Mouse (Mus musculus) intestine, embryonic 15.5 days (tissue): ENCODE measurements at regions not wholly inside any gene's neighbourhood (a gene's known extent, or its start where the extent isn't known, plus 50 kb on each side); places are given as distances from the start of the nearest gene placed in this dataset.

Experiments used
- ATAC-seq: fragments of 200-750 bp; cut with Nextera tagmentation; 2 replicates; pipeline ENCODE4 v1.8.0; 2017; ENCODE audit warnings: moderate TSS enrichment, moderate library complexity
- H3K27ac ChIP-seq: fragments of 300-500 bp; sonication (generic); 2 replicates; pipeline ENCODE4 v1.5.1; 2015; ENCODE audit warnings: mild to moderate bottlenecking, inconsistent platforms
- H3K27me3 ChIP-seq: fragments of 300-500 bp; sonication (generic); replicated peaks from 2 replicates; pipeline ENCODE4 v1.6.1; 2015; ENCODE audit warnings: inconsistent platforms
- H3K36me3 ChIP-seq: fragments of 300-500 bp; sonication (generic); 2 replicates; pipeline ENCODE4 v1.6.1; 2015; ENCODE audit warnings: inconsistent platforms
- H3K4me1 ChIP-seq: fragments of 300-500 bp; sonication (generic); replicated peaks from 2 replicates; pipeline ENCODE4 v1.6.1; 2015; ENCODE audit warnings: inconsistent platforms
- H3K4me2 ChIP-seq: fragments of 300-500 bp; sonication (generic); replicated peaks from 2 replicates; pipeline ENCODE4 v1.6.1; 2015; ENCODE audit warnings: mild to moderate bottlenecking, inconsistent platforms
- H3K4me3 ChIP-seq: fragments of 300-500 bp; sonication (generic); replicated peaks from 2 replicates; pipeline ENCODE4 v1.5.1; 2015; ENCODE audit warnings: inconsistent platforms
- H3K9ac ChIP-seq: fragments of 300-500 bp; sonication (generic); 2 replicates; pipeline ENCODE4 v1.6.1; 2015; ENCODE audit warnings: inconsistent platforms
- H3K9me3 ChIP-seq: fragments of 300-500 bp; sonication (generic); 2 replicates; pipeline ENCODE4 v1.6.1; 2016; ENCODE audit warnings: inconsistent platforms
- WGBS: fragments of 180-500 bp; shearing (Covaris S2); methylation state at CpG from one replicate; pipeline ENCODE4 v1.1.7; 2015; 5-methylcytosine and 5-hydroxymethylcytosine counted together

DNA sequence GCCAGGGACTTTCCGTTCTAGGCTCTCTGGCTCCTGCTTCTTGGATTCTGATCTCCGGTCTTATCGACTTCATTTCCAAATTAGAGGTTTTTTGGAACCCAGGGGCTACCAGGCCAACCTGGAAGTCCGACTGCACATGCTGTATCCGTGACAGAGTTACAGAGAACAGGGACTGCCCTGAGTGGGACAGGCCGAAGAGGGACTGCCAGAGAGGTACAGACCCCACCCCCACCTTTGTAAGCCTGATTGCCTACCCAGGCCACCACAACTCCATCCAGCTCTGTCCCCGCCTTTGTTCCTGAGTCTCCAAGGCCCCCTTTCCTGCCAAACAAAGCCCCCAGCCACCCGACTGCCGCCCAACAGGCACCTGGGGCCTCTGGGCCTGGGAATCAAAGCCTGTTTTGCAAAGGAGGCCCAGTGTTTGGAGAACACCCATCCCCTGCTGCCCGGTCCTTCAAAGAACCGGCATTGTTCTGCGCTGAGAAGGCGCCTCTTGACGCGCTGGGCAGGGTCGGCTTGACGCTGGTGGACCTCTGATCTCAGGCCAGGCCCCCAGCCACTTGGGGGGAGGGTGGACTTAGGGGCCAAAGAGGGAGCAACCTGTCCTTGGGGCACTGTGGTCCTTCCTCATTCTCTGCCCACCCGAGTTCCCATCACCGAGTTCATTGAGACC is 64.4 kb upstream of the Slc2a1 start:
- H3K9me3 ChIP-seq = no peaks in the 10 kb centered on the region
- no peak for ATAC-seq
- H3K27ac ChIP-seq = no peak overlapping the region
- no peak overlapping the region for H3K4me3 ChIP-seq
- no peaks in the 10 kb centered on the region for H3K4me1 ChIP-seq
- H3K9ac ChIP-seq = no peak overlapping the region; the same call in 1 of the 2 replicates
- H3K27me3 ChIP-seq = no peaks in the 10 kb centered on the region
- no peak overlapping the region for H3K4me2 ChIP-seq
- H3K36me3 ChIP-seq = no peaks in the 10 kb centered on the region
- WGBS = 62% methylated on average over 19 of the region's 19 CpGs

DNA sequence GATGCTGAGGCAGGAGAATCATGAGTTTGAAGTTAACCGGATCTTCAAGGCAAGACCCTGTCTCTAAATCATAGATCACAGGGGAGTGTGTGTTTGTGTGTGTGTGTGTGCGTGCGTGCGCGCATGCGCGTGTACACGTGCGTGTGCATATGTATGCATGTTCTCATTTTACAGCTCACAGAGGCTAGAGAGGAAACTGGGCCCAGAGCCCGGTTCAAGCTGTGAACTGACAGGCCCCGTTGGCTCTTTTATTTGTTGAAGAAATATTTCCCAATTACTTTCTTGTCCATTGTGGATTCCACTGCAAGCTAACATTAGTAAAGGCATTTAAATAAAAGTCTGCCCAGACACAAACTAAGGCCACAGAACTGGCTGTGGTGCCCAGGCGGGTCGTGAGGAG is 63.7 kb upstream of the Slc2a1 start:
- no peak overlapping the region for H3K4me2 ChIP-seq
- no peak for ATAC-seq
- H3K27ac ChIP-seq = no peak overlapping the region
- no peaks in the 10 kb centered on the region for H3K27me3 ChIP-seq
- 91% methylated on average over 13 of the region's 13 CpGs for WGBS
- H3K36me3 ChIP-seq = no peaks in the 10 kb centered on the region
- H3K4me1 ChIP-seq = no peaks in the 10 kb centered on the region
- no peak overlapping the region for H3K9ac ChIP-seq
- no peak overlapping the region for H3K4me3 ChIP-seq
- no peaks in the 10 kb centered on the region for H3K9me3 ChIP-seq

DNA sequence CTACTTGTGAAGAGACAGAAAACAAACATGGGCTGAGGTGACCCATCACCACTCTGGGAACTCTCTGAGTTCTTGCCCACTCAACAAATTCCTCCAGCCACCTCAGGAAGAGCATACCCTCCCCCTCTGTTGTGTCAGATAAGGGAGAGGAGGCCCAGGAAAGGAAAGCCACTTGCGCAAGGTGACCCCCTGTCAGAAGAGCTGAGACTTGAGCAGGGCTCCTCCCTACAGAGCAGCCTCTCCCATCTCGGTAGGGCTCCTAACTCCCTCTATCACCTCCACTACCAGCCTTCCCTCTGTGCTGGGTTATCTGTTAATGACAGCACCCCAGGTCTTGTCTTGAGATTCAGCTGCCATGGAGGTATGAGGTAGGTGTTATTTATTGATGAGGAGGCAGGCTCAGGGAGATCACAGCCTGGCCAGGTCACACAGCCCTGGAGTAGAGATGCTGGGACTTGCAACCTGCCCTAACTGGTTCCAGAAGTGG is 57.6 kb upstream of the Slc2a1 start:
- H3K9ac ChIP-seq = no peak overlapping the region
- 37% methylated on average over 2 of the region's 2 CpGs for WGBS
- H3K4me3 ChIP-seq = no peak overlapping the region
- H3K4me1 ChIP-seq = peaks cover 10% of the 10 kb centered on the region; the same call in 1 of the 2 replicates
- H3K27ac ChIP-seq = no peak overlapping the region
- peak; percentile 87 for ATAC-seq
- no peak overlapping the region for H3K4me2 ChIP-seq
- no peaks in the 10 kb centered on the region for H3K27me3 ChIP-seq
- H3K9me3 ChIP-seq = no peaks in the 10 kb centered on the region
- H3K36me3 ChIP-seq = no peaks in the 10 kb centered on the region

DNA sequence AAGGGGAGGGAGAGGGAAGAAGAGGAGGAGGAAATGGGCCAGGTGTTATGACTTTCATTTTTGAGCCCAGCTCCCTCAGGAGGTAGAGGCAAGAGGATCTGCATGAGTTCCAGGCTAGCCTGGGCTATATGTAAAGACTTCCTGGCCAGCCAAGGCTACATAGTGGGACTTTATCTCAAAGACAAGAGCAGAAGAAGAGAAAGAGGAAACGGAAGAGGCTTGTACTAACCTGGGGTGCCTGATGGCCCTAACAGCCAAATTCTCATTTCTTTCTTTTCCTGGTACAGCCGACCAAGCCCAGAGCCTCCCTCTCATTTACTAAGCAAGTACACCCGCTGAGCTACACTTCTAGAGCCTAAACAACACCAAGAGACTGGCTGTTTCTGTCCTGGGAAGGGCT is 56.0 kb upstream of the Slc2a1 start:
- Histone ChIP-seq H3K36me3 (no peaks in the 10 kb centered on the region), H3K9me3 (no peaks in the 10 kb centered on the region), H3K4me2 (no peak overlapping the region), H3K4me1 (peaks cover 10% of the 10 kb centered on the region; the same call in 1 of the 2 replicates), H3K4me3 (no peak overlapping the region), H3K27ac (no peak overlapping the region), H3K9ac (no peak overlapping the region), H3K27me3 (no peaks in the 10 kb centered on the region)
- no peak for ATAC-seq
- WGBS = 73% methylated on average over 3 of the region's 3 CpGs

DNA sequence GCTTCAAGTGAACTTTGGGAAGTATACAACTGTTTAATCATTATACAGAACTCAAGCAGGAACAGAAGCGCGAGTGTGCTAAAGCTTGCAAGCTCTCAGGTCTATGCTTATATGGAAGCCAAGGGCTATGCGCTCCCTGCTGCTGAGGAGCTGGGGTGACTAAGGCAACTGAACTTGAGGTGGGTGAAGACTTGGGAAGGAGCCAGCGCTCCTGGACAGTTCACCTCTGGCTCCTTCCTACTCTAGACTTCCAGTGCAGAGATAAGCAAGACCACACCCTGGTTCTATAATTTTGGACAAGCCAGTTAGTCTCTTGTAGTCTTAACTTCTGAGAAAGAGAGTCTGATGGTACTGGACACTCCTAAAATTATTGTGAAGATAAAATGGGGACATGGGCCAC is 55.3 kb upstream of the Slc2a1 start:
- Histone ChIP-seq H3K4me2 (no peak overlapping the region), H3K4me1 (peaks cover 10% of the 10 kb centered on the region; the same call in 1 of the 2 replicates), H3K9me3 (no peaks in the 10 kb centered on the region), H3K27ac (no peak overlapping the region), H3K9ac (no peak overlapping the region), H3K4me3 (no peak overlapping the region), H3K36me3 (no peaks in the 10 kb centered on the region), H3K27me3 (no peaks in the 10 kb centered on the region)
- no peak for ATAC-seq
- 80% methylated on average over 4 of the region's 4 CpGs for WGBS

DNA sequence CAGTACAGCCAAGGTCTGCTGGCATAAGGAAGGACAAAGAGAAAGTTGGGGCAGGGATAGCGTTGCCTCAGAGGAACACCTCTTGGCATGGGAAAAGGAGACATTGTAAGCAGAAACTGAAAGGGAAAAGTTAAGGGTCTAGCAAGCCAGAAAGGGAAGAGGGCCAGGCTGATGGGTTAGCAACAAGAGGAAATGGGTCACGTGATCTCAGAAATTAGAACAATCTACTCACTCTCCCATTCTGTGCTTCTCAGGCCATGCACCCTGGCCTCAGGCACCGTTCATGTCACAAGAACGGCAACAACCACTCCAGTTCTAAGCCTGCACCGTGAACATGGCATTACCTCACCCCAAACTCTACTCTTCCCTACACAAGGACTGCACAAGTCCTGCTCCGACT is 54.8 kb upstream of the Slc2a1 start:
- no peak for ATAC-seq
- Histone ChIP-seq H3K36me3 (no peaks in the 10 kb centered on the region), H3K27ac (no peak overlapping the region), H3K9ac (no peak overlapping the region), H3K27me3 (no peaks in the 10 kb centered on the region), H3K4me2 (no peak overlapping the region), H3K9me3 (no peaks in the 10 kb centered on the region), H3K4me1 (peaks cover 10% of the 10 kb centered on the region; the same call in 1 of the 2 replicates), H3K4me3 (no peak overlapping the region)
- 80% methylated on average over 6 of the region's 6 CpGs for WGBS

DNA sequence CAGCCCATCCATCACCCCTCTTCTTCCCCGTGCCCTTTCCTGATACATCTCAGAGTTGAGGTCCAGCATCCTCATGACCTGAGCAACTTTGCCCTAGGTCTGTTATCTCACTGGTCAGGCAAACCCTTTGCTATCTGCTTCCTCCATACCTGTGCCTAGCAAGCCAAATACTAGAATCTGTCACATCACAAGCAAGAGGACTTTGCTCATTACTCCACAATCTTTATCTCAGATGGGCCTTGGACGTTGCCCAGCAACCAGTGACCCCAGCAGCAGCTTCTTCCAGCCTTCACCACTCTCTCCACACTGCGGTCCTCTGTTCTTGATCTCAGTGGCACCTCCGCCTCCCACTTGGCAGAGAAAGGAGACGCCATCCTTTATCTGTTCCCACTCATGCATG is 54.4 kb upstream of the Slc2a1 start:
- 61% methylated on average over 5 of the region's 5 CpGs for WGBS
- no peaks in the 10 kb centered on the region for H3K9me3 ChIP-seq
- H3K27ac ChIP-seq = no peak overlapping the region
- H3K27me3 ChIP-seq = no peaks in the 10 kb centered on the region
- H3K36me3 ChIP-seq = no peaks in the 10 kb centered on the region
- ATAC-seq = peak; percentile 62
- no peak overlapping the region for H3K4me3 ChIP-seq
- no peak overlapping the region for H3K9ac ChIP-seq
- peaks cover 10% of the 10 kb centered on the region; the same call in 1 of the 2 replicates for H3K4me1 ChIP-seq
- no peak overlapping the region for H3K4me2 ChIP-seq

DNA sequence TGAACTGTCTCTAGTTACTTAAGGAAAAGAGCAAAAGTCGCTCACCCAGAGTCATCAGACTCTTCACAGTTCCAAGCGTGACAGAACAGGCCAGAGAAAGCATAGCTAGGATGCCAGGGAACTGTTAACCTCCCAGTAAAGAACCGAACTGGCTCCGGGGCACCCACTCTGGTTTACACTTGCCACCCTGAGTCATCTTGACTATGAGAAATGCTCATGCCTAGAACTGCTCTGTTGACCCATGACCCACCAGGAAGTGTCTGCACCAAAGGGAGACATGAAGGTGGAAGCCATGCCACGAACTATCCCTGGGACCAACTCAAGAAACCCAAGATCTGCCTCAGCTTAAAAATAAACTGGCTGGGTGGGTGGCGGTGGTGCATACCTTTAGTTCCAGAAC is 51.3 kb upstream of the Slc2a1 start:
- no peak for ATAC-seq

DNA sequence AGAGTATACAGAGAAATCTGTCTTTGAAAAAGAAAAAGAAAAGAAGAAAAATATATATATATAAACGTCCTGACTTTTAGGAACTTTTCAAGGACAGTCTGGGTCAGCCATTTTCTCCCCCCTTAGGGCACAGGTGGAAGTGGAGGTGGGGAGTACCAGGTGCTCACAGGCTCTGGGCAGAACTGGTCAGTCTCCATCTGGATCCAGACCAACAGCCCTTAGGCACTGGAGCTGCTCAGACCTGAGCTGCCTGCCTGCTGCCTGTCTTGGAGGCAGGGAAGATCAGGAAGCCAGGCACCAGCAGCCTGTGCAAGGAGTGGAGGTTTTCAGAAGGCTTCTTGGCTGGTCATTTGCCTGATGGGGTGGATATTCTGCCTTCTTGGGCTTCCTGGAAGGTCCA is 50.7 kb upstream of the Slc2a1 start:
- no peak for ATAC-seq
- Histone ChIP-seq H3K4me3 (no peak overlapping the region), H3K9ac (no peak overlapping the region), H3K4me2 (no peak overlapping the region), H3K4me1 (peaks cover 10% of the 10 kb centered on the region; the same call in 1 of the 2 replicates), H3K36me3 (no peaks in the 10 kb centered on the region), H3K27me3 (no peaks in the 10 kb centered on the region), H3K27ac (no peak overlapping the region), H3K9me3 (no peaks in the 10 kb centered on the region)
- WGBS = 75% methylated on average over 1 of the region's 1 CpGs

More for the DNA sequence above, 51.3 kb upstream of the Slc2a1 start:
- Histone ChIP-seq H3K27ac (no peak overlapping the region), H3K9ac (no peak overlapping the region), H3K4me1 (peaks cover 10% of the 10 kb centered on the region; the same call in 1 of the 2 replicates), H3K4me2 (no peak overlapping the region), H3K9me3 (no peaks in the 10 kb centered on the region), H3K4me3 (no peak overlapping the region), H3K27me3 (no peaks in the 10 kb centered on the region), H3K36me3 (no peaks in the 10 kb centered on the region)
- WGBS = 91% methylated on average over 6 of the region's 6 CpGs
